Mouse (Mus musculus) megakaryocyte, embryonic 14.5 days (primary cell): ENCODE data around the gene Tspo. TPM values are rescaled to one million over a fixed set of nuclear protein-coding genes. Genes with fewer than 3 reads are reported as not detected.

ENCODE experiments used
- H3K27me3 ChIP-seq: replicated peaks from 2 replicates; pipeline ENCODE3; 2012; ENCODE audit warnings: inconsistent platforms
- H3K36me3 ChIP-seq: replicated peaks from 2 replicates; pipeline ENCODE3; 2012; ENCODE audit warnings: low read length, inconsistent platforms, mixed read lengths
- H3K4me1 ChIP-seq: 2 replicates; pipeline ENCODE4 v1.6.1; 2012; ENCODE audit warnings: inconsistent platforms
- H3K4me3 ChIP-seq: replicated peaks from 2 replicates; pipeline ENCODE3; 2012; ENCODE audit warnings: moderate library complexity, mild to moderate bottlenecking, inconsistent platforms
- H3K9me3 ChIP-seq: 2 replicates; pipeline ENCODE4 v1.6.1; 2012; ENCODE audit warnings: inconsistent platforms
- FLI1 ChIP-seq: IDR thresholded peaks from 2 replicates; pipeline ENCODE4 v1.6.1; 2012; ENCODE audit warnings: low read length, inconsistent platforms, mixed read lengths
- GATA1 ChIP-seq: IDR thresholded peaks from 3 replicates; pipeline ENCODE4 v1.6.1; 2012; ENCODE audit warnings: mixed read lengths, low read length, inconsistent platforms, borderline replicate concordance
- polyA plus RNA-seq: library from polyadenylated mRNA; stranded (reverse); fragments of >175 nt; gene quantifications from 2 replicates; pipeline ENCODE4 v1.2.3, GENCODE M21; 2012; ENCODE audit warnings: low replicate concordance; ENCODE audit not compliant: insufficient read depth

Gene Tspo
- polyA plus RNA-seq, 1 experiment: 531 TPM

DNA sequence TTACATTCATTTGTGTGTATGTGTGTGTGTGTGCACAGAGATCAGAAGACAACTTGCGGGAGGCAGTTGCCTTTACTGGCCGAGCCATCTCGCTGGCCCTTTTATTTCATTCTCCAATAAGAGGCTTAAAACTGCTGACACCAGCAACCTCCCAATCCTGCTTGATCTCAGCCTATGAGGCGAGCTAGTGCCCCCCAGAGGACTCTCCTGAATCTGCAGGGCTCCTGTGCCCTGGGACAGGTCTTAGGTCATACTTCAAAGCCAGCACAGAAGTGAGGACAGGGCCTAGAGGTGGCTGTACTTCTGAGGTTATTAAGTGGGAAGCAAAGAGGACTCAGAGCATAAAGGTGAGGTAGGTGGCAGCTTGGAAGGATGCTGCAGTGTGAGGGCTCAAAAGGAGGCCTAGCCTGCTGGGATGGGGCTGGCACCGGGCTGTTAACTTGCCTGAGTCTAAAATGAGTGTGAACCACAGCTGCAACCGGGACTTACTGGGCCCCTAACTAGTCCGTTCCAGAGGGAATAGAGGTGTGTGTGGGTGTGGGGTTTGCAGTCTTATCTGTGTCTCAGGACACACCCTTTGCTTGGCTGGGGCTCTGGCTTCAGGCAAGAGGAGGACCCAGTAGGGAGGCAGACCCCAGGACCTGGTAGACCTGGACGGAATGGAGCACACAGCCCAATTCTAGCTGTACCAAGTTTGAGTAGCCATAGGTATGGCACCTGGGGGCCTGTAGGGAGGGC is 20.2 kb downstream of the Tspo start:
- Histone ChIP-seq H3K36me3 (peaks cover 98% of the 10 kb centered on the region), H3K4me1 (peaks cover 3% of the 10 kb centered on the region; the same call in 1 of the 2 replicates), H3K27me3 (no peaks in the 10 kb centered on the region), H3K9me3 (peaks cover 15% of the 10 kb centered on the region), H3K4me3 (no peak overlapping the region)
- TF ChIP-seq FLI1 (no peak), GATA1 (no peak)

DNA sequence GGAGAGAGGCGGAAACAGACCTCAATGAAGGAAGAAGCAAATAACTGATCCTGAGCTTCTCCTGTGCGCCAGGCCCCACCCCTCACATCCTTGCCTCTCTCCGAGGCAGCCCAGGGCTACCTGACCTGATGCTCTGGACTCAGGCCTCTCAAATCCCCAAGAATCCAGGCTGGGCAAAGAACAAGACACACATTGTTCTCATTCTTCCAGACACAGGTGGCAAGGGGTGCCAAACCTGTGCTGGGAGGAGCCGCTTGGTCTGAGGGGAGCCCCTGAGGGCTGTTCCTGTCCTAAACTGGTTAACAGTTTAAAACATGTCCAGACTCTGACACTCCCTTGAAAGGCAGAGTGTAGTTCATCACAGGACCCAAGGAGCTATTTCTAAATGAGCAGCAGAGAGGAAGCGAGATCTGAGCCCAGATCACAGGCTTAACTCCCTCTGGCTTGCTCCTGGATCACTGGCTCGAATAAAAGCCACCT is 21.4 kb downstream of the Tspo start:
- TF ChIP-seq FLI1: no peak
- no peak for TF ChIP-seq GATA1
- peaks cover 15% of the 10 kb centered on the region for H3K9me3 ChIP-seq
- no peak overlapping the region for H3K4me3 ChIP-seq
- peaks cover 3% of the 10 kb centered on the region; the same call in 1 of the 2 replicates for H3K4me1 ChIP-seq
- H3K27me3 ChIP-seq: no peaks in the 10 kb centered on the region
- H3K36me3 ChIP-seq: peaks cover 96% of the 10 kb centered on the region

DNA sequence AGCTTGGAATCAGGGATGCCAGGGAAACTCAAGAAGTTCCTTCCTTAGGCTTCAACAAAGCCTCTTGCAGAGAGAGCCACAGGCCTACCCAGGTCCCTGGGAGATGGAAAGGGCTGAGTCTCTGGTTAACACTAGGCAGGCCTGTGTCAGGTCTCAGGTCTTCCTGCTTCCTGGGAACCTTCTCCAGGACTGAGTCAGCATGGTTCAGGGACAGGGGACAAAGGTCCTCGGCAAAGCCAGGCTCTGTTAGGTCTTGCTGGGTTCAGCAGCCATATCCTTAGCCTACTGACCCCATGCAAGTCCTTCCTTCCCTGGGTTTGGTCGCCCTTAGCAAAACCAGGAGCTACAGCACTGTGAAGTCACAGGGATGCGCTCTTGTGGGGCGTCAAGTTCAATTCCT is 27.4 kb downstream of the Tspo start:
- Histone ChIP-seq H3K9me3 (peaks cover 13% of the 10 kb centered on the region), H3K4me3 (no peak overlapping the region), H3K36me3 (peaks cover 64% of the 10 kb centered on the region), H3K27me3 (no peaks in the 10 kb centered on the region), H3K4me1 (peaks cover 58% of the 10 kb centered on the region)
- TF ChIP-seq GATA1 (no peak), FLI1 (no peak)

DNA sequence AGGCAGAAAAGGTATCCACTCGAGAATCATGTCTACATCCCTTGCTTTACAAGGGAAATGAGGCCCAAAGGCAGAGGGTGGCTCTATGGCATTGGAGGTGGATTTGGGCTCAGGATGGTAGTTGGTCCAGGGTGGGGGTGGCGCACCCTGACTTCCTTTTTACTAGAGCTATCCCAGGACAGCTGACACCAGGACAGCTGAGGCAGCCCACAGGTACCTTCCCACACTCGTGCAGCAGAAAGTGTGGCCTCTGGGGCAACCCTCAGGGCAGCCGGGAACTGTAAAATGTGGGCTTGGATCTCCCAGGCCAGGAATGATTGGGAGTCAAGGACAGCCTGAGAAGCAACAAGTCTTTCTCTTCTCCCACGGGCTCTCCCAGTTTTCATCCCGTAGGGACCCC is 28.4 kb downstream of the Tspo start:
- Histone ChIP-seq H3K4me3 (no peak overlapping the region), H3K36me3 (peaks cover 55% of the 10 kb centered on the region), H3K9me3 (peaks cover 4% of the 10 kb centered on the region), H3K27me3 (no peaks in the 10 kb centered on the region), H3K4me1 (peaks cover 67% of the 10 kb centered on the region)
- TF ChIP-seq FLI1 (no peak), GATA1 (no peak)

DNA sequence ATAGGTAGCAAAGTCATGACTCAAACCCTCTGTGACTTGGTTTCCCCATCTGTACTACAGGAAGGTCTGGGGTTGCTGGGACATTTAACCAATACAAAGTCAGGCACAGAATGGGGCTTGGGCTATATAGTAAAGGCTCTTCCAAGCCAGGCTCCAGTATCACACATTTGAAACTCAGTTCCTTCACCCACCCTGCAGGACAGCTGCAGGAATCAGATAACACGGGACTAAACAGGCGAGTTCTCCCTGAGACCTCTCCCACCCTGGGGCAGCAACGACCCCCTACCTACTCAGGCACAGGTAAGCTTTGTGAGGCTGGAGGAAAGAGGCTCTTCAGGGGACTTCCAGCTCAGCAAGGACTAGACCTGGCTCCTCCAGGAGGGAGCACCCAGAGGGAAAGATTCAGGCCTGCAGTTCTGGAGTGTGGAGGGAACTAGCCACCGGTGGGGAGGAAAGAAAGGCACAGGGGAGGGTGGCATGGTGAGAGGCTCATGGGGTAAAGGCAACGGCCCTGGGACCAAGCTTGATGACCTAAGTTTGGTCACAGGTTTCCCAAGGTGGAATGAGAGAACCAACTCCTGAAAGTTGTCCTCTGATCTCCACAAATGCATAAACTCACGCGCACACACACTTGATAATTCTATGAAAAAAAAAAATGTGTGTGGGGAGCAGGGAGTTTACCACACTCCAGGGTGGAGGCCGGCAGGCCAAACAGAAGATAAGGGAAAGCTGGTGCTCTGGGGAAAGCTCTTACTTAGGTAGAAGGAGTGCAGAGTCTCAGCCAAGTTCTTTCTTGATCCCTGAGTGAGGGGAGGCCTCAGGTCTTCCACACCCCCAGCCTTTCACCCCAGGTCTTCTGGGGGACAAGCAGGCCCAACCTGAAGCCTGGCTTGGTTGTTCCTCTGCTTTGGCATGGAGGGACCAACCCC is 29.1 kb downstream of the Tspo start:
- Histone ChIP-seq H3K4me3 (peak overlapping the region; percentile 99), H3K36me3 (peaks cover 47% of the 10 kb centered on the region), H3K4me1 (peaks cover 70% of the 10 kb centered on the region), H3K9me3 (no peaks in the 10 kb centered on the region), H3K27me3 (no peaks in the 10 kb centered on the region)
- no peak for TF ChIP-seq GATA1
- TF ChIP-seq FLI1: no peak

DNA sequence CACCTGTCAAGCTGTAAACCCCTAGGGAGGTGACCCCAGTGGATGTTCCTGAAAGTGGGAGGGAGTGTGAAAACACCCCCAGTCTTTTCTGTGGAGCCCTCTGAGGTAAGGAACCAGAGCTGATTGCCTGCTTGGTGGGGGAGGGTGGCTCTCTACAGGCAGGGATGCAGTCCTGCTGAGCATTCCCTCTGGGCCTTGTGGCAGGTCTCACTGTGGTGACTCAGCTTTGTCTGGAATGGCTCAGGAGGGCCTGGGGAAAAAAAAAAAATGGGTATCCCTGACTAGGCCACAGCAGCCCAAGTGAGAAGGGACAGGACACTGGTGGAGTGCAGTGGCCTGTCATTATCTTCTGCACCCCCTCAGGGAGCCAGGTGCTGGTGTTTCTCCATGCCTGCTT is 29.8 kb downstream of the Tspo start:
- Histone ChIP-seq H3K4me3 (peak overlapping the region; percentile 99), H3K4me1 (peaks cover 76% of the 10 kb centered on the region), H3K9me3 (no peaks in the 10 kb centered on the region), H3K27me3 (no peaks in the 10 kb centered on the region), H3K36me3 (peaks cover 43% of the 10 kb centered on the region)
- TF ChIP-seq GATA1 (no peak), FLI1 (no peak)

DNA sequence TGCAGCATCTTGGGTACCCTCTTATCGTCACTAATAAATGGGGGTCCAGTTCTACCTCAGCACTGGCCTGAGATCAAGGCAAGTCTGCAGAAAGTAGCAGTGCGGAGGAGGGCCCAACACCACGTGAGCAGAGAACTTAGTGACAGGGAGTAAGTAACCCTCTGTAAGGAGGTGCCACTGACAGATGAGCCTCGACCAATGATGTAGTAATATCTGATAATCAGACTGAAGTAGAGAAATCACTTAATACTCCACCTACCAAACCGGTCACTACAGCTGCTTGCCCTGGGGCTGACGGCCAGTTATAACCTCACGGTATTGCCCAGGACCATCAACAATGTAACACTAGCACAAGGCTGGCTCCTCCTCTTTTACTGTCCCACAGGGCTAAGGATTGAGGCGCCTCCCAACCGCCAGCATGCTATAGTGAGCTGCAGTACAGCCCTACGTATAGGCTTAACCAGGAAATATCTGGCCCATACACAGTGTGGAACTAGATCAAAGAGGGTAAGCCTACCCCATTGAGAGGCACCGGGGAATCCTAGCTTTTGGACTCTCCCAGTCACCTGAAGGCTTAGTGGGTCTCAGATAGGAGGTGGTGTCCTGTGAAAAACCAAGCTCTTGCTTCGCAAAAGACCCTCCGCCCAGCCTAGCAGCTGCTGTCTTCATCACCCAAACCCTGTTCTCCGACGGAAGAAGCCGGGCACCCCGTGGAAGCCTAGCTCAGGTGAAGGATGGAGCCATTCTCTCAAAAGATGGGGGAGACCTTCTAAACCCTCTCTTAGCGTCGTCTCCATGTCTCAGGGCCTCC is 30.5 kb downstream of the Tspo start:
- no peaks in the 10 kb centered on the region for H3K27me3 ChIP-seq
- peaks cover 76% of the 10 kb centered on the region for H3K4me1 ChIP-seq
- no peak for TF ChIP-seq FLI1
- no peaks in the 10 kb centered on the region for H3K9me3 ChIP-seq
- H3K4me3 ChIP-seq: peak overlapping the region; percentile 99
- peaks cover 35% of the 10 kb centered on the region for H3K36me3 ChIP-seq

DNA sequence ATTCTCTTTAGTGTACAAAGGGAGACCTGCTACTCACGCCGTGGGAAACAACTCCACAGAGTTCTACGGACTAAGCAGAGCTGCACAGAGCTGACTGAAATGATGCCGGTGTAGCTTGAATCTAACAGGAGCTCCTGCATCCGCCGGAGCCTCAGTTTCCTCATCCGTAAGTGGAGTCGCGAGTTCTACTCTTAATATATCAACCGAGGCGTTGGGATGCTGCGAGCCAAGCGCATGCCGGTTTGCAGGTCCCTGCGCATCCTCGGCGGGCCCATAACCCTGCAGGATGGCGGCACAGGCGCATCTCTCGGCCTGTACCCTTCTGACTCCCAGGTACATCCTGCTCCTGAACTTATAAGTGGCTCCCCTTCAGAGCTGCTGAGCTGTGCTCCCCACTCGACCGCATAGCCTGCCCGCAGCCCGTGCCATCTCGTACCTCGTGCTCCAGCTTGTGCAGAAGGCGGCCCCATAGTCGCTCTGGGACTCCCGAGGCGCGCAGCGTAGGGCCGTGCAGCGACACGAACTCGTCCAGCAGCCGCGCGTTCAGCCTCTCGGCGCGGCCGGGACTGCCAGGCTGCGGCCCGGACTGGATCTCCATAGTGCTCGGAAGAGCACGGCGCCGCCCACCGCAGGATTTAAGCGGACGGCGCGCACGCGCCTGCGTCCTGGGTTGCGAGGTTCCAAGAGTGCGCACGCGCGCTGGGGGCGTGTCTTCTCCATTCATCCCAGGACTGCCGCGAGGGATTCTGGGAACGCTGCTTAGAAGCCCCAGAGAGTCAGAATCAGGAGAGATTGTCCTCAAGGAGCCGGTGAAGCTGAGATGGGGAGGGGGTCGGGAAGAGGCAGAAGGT is 31.3 kb downstream of the Tspo start, which contains the start of gene Ttll12:
TSS of gene Ttll12 (minus strand) at position 645 of the 851 bp plus-strand sequence.
- Histone ChIP-seq H3K27me3 (no peaks in the 10 kb centered on the region), H3K9me3 (no peaks in the 10 kb centered on the region), H3K4me1 (peaks cover 83% of the 10 kb centered on the region), H3K36me3 (peaks cover 29% of the 10 kb centered on the region), H3K4me3 (peak within 1 kb of the TSS; percentile 99)
- TF ChIP-seq GATA1 (no peak), FLI1 (no peak)
